Mouse (Mus musculus) testis, postnatal 14 days (tissue): ENCODE data around the gene 1700013F07Rik.
"Not testable (repeated sequence)": the region's sequence is repeated elsewhere in the genome, so short reads cannot be mapped to it uniquely, and the experiment has no call there.

ENCODE experiments used
- DNase-seq: peaks from one replicate; pipeline ENCODE4 v3.0.0; 2021; ENCODE audit warnings: low spot score

1700013F07Rik gene

GRCm38 (mm10) chr3:108554111-108554561, 20.2 kb downstream of the 1700013F07Rik start:
- DNase-seq = no peak

- peak; percentile 91 for DNase-seq
Measured at GRCm38 (mm10) chr3:108554587-108555312, 20.8 kb downstream of the 1700013F07Rik start.

GRCm38 (mm10) chr3:108557888-108558287, 23.9 kb downstream of the 1700013F07Rik start:
- no peak for DNase-seq

- DNase-seq = peak; percentile 98
Measured at GRCm38 (mm10) chr3:108562133-108562730, 28.3 kb downstream of the 1700013F07Rik start, which contains the start of gene Tmem167b. Tmem167b (minus strand) TSS chr3:108562466.

- no peak for DNase-seq
Measured at GRCm38 (mm10) chr3:108562777-108563271, 28.9 kb downstream of the 1700013F07Rik start.

- peak; percentile 53 for DNase-seq
Measured at GRCm38 (mm10) chr3:108563309-108563708, 29.4 kb downstream of the 1700013F07Rik start.

- DNase-seq = no peak
Measured at GRCm38 (mm10) chr3:108567990-108568877, 34.3 kb downstream of the 1700013F07Rik start.

- DNase-seq = not testable (repeated sequence)
Measured at GRCm38 (mm10) chr3:108569636-108570035, 35.7 kb downstream of the 1700013F07Rik start.

- DNase-seq = no peak
Measured at GRCm38 (mm10) chr3:108570813-108571212, 36.9 kb downstream of the 1700013F07Rik start.

- peak; percentile 94 for DNase-seq
Measured at GRCm38 (mm10) chr3:108571443-108572294, 37.7 kb downstream of the 1700013F07Rik start, which contains the start of gene Taf13. Taf13 (plus strand) TSS chr3:108571698.

GRCm38 (mm10) chr3:108572309-108573010, 38.5 kb downstream of the 1700013F07Rik start:
- no peak for DNase-seq

- no peak for DNase-seq
Measured at GRCm38 (mm10) chr3:108574018-108574417, 40.1 kb downstream of the 1700013F07Rik start.

- no peak for DNase-seq
Measured at GRCm38 (mm10) chr3:108584580-108584979, 50.6 kb downstream of the 1700013F07Rik start.

- no peak for DNase-seq
Measured at GRCm38 (mm10) chr3:108588446-108588845, 54.5 kb downstream of the 1700013F07Rik start.

GRCm38 (mm10) chr3:108590786-108591529, 57.0 kb downstream of the 1700013F07Rik start, which contains the start of gene Wdr47:
Wdr47 (plus strand) TSS chr3:108591279.
- DNase-seq = peak; percentile 97

GRCm38 (mm10) chr3:108591530-108592522, 57.9 kb downstream of the 1700013F07Rik start:
- DNase-seq = no peak
